Mouse (Mus musculus) kidney, postnatal 4 days (tissue): Measurements from ENCODE around the gene Pakap.
A peak's percentile ranks its signal among the peaks of the same experiment; 100 is the strongest.

Experiments used
- DNase-seq, 2 experiments: peaks; one replicate each; pipeline ENCODE4 v3.0.0; 2021; ENCODE audit warnings: mixed read lengths in 2 of 2

The Pakap gene

GRCm38 (mm10) chr4:57677916-57678315 lies 109.9 kb downstream of the Pakap start:
- DNase-seq, result no peak

- DNase-seq, result no peak
These were observed 111.0 kb downstream of the Pakap start for GRCm38 (mm10) chr4:57678991-57679457.

- no peak for DNase-seq
These were observed 112.2 kb downstream of the Pakap start for GRCm38 (mm10) chr4:57680186-57680585.

DNA sequence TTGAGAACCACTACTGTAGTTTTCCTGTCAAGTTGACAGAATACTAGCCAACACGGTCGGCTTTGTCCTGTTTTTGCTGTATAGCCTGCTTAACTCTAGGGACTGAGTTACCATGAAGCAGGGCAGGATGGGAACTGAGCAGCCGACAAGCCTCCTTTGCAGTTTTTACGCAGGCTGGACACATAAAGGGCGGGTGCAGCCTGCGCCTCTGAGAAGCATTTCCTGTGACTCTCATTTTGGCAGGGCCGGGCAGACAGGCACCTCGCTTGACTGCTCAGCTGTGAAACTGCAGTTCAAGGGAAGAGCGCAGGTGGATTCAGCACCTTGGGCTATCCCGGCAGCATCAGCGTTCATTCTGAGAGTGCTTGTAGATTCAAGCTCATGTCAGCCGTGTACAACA lies 113.5 kb downstream of the Pakap start:
- DNase-seq, result peak; percentile 78 to 86

- DNase-seq, result no peak
These were observed 114.4 kb downstream of the Pakap start for GRCm38 (mm10) chr4:57682341-57682740.

- no peak for DNase-seq
These were observed 115.0 kb downstream of the Pakap start for GRCm38 (mm10) chr4:57682944-57683343.

DNA sequence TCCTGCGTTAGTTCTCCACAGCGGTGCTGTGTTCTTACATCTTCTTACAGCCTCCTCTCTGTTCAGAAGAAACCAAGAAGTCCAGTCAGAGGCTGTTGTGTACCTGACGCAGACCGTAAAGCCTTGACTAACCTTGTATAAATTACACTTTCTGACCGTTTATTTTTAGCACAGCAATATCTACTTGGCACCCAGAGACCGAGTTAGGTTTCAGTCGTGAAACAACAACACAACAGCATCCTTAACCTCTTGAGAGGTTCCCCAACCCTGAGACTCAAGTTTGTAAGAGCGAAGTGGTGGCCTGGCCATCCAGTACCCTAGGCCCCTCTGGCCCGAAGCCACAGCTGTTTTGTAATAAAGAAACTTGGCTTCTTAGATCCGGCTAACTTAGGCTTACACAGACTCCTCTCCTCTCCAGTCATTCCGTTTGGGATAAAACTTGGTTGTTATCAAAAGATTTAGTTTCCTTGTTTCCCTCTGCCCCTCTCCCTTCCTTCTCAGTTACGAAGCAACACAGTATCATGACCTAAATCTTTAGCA lies 116.8 kb downstream of the Pakap start:
- DNase-seq, result no peak

- no peak for DNase-seq
These were observed 118.8 kb downstream of the Pakap start for GRCm38 (mm10) chr4:57686736-57687135.

- no peak for DNase-seq
These were observed 119.6 kb downstream of the Pakap start for GRCm38 (mm10) chr4:57687583-57687982.

DNA sequence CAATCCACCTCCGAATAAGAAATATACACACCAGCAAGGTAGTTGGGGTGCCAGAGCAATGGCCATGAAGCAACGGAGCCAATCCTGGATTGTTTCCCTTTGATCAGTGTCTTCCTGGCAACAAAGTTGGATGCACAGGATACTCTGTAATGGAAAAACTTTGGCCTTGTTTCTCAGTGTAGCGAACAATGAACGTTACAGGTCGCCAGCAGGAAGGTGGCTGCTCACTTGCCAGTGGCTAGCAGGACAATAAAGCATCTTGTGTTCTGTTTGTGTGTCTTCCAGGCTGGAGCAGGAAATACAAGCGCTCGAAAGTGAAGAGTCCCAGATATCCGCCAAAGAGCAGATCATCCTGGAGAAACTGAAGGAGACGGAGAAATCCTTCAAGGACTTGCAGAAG lies 120.2 kb downstream of the Pakap start:
- DNase-seq, result no peak

DNA sequence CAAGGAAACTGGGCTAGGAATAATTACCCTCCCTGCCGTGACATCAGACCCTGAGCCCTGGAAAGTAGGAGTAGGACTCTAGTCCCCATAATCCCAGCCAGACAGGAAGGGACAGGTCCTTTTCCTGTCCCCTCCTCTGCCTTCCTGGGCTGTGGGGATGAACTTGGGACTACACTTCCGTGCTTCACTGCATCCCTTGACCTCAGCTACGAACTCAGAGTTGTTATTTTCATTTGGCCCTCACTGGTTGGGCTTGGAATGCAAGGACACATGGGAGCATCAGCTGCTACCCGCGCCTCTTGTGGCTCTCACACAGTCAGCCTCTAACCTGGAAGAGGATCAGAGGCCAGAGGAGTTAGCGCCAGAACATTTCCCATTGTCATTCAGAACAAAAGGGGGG lies 122.0 kb downstream of the Pakap start:
- DNase-seq, result peak in 1 of 2 experiments; percentile 17

- no peak for DNase-seq
These were observed 122.8 kb downstream of the Pakap start for GRCm38 (mm10) chr4:57690805-57691204.

DNA sequence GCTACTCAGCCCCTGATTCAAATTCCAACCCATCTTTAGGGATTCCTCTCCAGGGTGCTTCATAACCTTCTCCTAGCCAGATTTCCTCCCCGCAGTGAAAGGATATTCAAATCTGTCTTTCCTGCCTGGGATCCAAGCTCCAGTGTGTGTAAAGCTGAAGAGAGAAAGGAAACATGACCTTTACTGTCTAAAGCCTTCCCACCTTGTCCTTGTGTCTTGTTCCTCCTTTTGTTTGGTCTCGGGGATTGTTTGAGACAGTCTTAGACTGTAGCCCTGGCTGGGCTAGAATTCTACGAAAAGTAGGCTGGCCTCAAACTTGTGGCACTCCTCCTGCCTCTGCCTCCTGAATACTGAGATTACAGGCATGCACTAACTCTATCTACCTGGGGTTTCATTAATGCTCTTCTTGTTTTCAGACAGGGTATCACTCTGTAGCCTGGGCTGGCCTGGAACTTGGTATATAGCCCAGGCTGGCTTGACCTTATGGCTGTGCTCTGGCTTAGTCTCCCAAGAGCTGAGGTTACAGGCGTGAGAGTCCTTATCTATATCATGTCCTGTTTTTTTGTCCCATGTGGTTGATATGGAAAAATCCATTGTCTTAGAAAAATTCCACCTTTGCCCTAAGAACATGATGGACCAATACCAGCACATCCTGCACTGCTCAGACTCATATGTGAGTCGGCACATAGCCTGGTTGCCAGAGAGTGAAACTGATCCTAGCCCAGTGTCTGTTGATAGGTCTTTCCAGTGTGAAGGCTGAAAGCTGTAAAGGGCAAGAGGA lies 126.6 kb downstream of the Pakap start:
- DNase-seq, result no peak

GRCm38 (mm10) chr4:57696955-57697354 lies 129.0 kb downstream of the Pakap start:
- no peak for DNase-seq

DNA sequence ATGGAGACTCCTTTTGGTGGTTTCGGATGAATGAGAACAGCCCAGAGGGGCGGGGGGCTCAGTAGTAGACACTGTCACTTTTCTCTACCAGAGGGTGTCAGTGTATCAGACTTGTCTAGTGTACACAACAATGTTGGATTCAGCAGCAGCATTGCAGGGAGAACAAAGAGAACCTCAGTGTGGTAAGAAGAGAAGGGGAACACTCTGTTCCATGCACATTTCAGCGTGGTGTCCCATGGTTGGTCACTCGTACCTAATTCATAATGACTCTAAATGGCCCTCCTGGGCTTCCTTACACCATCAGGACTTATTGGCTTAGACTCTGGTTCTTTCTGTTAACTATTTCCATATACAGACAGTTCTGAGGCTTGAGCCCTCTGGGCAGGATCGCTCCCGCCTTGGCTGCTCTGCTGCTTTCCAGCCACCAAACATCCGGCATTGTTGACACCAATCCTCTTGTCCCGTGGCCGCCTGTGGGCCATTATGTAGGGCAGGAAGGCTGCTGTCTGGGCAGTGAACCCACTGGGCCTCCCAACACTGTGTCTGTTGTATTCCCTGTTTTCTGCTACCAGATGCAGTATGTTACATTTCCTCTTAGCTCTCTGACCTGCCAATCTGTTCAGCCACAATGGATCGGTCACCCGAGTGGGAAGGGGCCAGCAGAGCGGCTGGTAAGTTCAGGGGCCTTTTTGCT lies 130.1 kb downstream of the Pakap start:
- no peak for DNase-seq

DNA sequence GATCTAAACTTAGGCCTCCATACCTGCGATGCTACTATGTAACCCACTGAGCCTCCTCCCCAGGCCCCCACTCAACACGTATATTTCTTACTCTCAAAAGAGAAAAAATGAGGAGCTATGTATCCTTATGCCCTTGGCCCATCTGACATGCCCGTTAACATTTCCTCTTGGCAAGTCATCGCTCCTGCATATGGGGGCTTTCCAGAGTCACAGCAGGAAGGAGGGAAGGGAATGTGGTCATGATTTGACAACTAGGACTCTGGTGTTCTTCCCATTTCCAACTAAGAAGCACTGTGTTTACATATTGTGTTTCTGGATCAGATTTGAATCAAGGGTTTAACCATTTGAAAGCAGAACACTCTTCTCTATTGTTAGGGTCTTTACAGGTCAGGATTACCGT lies 133.6 kb downstream of the Pakap start:
- DNase-seq, result no peak

GRCm38 (mm10) chr4:57703574-57704470 lies 135.8 kb downstream of the Pakap start:
- DNase-seq, result no peak

DNA sequence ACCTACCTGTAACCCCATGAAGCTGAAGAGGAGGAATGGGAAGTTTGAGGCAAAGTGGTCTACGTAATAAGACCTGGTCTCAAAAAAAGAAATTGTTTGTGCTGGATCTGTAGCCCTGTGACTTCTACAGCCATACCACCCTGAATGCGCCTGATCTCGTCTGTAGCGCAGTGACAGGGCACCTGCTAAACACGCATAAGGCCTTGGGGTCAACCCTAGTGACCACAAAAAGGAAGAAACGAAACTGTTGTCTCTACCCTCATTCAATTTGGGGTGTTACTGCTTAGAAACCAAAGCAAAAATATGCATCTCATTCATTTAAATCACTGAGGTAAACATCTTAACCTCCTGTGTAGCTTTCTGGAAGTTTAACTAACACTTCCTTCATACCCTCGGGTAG lies 136.6 kb downstream of the Pakap start:
- DNase-seq, result no peak

GRCm38 (mm10) chr4:57715849-57716248 lies 147.9 kb downstream of the Pakap start:
- no peak for DNase-seq

- no peak for DNase-seq
These were observed 148.8 kb downstream of the Pakap start for GRCm38 (mm10) chr4:57716735-57717134.

DNA sequence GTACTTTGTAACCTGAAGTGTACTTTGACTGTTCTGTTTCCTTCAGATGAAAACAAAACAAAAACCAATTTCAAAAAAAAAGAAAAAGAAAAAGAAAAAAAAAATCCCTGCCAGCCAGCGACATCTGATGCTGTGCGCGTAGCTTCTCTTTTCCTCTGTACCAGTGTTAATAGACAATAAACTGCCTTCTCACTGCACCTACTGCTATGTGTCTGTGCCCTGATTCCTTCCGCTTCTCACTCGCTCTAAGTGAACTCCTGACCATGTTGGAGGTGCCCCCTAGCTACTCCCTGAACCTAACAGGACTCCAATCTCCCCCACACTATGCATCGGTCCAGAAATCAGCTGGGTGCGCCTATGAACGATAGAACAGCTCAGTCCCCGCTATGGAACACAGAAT lies 149.4 kb downstream of the Pakap start, which contains the start of gene Akap2:
Gene Akap2, plus strand, starts transcription at position 304 of the 400 bp plus-strand sequence.
- DNase-seq, result no peak

GRCm38 (mm10) chr4:57719370-57719769 lies 151.4 kb downstream of the Pakap start:
- DNase-seq, result no peak

DNA sequence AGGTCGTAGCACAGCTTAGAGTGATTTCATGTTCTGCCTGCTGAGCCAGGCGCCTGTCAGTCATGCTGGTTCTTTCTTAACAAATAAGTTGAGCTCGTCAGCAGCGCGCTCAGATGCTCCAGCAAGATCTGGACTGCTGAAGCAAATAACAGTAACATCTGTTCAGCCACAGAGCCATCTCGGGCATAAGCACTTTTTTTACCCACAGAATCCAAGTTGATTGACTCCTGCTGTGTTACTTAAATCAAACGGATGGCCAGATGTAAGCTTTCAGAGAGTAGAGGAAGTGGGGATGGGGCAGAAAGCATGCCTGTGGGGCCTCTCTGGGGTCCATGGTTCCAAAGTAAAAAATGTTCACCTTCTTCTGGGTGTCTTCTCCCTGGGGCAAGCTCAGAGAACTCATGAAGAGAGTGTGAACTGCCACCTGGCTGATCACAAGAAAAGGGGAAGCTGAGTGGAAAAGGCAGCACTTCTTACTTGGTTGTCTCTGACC lies 152.9 kb downstream of the Pakap start:
- DNase-seq, result no peak
